Mouse (Mus musculus) left cerebral cortex, adult 11 months (tissue): ENCODE results near the gene Zic1.

Experiments used
- DNase-seq: peaks from one replicate; pipeline ENCODE4 v3.0.0; 2022; ENCODE audit warnings: low spot score

Zic1 gene

GRCm38 (mm10) chr9:91384136-91384500, 18.5 kb upstream of the Zic1 start:
- no peak for DNase-seq

GRCm38 (mm10) chr9:91383441-91384135, 18.0 kb upstream of the Zic1 start:
- DNase-seq: no peak

- no peak for DNase-seq
Measured at GRCm38 (mm10) chr9:91382471-91383255, 17.1 kb upstream of the Zic1 start.

- no peak for DNase-seq
Measured at GRCm38 (mm10) chr9:91382111-91382379, 16.4 kb upstream of the Zic1 start.

- DNase-seq: no peak
Measured at GRCm38 (mm10) chr9:91381284-91382110, 15.9 kb upstream of the Zic1 start.

GRCm38 (mm10) chr9:91380458-91380914, 14.9 kb upstream of the Zic1 start:
- DNase-seq: no peak

- DNase-seq: no peak
Measured at GRCm38 (mm10) chr9:91379781-91380457, 14.3 kb upstream of the Zic1 start.

GRCm38 (mm10) chr9:91379300-91379635, 13.7 kb upstream of the Zic1 start:
- no peak for DNase-seq

GRCm38 (mm10) chr9:91378411-91379299, 13.0 kb upstream of the Zic1 start:
- no peak for DNase-seq

- no peak for DNase-seq
Measured at GRCm38 (mm10) chr9:91377873-91378150, 12.2 kb upstream of the Zic1 start.

GRCm38 (mm10) chr9:91377036-91377872, 11.6 kb upstream of the Zic1 start:
- no peak for DNase-seq

GRCm38 (mm10) chr9:91374665-91375064, 9.1 kb upstream of the Zic1 start:
- no peak for DNase-seq

GRCm38 (mm10) chr9:91373811-91374575, 8.4 kb upstream of the Zic1 start:
- no peak for DNase-seq

- DNase-seq: no peak
Measured at GRCm38 (mm10) chr9:91371608-91372007, 6.0 kb upstream of the Zic1 start.

GRCm38 (mm10) chr9:91371011-91371410, 5.4 kb upstream of the Zic1 start:
- no peak for DNase-seq

GRCm38 (mm10) chr9:91370191-91370708, 4.6 kb upstream of the Zic1 start:
- DNase-seq: no peak

GRCm38 (mm10) chr9:91369293-91369991, 3.8 kb upstream of the Zic1 start:
- DNase-seq: no peak

GRCm38 (mm10) chr9:91368946-91369292, 3.3 kb upstream of the Zic1 start:
- no peak for DNase-seq

- no peak for DNase-seq
Measured at GRCm38 (mm10) chr9:91368150-91368549, 2.5 kb upstream of the Zic1 start.
